Mouse (Mus musculus) heart, postnatal 0 days (tissue): ENCODE data around the gene Kcnk6. TPM values are rescaled to one million over a fixed set of nuclear protein-coding genes. Genes with fewer than 3 reads are reported as not detected.

Experiments used
- ATAC-seq: fragments of 200-750 bp; cut with Nextera tagmentation; 2 replicates; pipeline ENCODE4 v1.8.0; 2017; ENCODE audit warnings: low read depth, moderate number of reproducible peaks, moderate library complexity; ENCODE audit not compliant: insufficient read depth
- DNase-seq: peaks from one replicate; pipeline ENCODE4 v3.0.0-alpha.2; 2016; ENCODE audit warnings: low spot score
- H3K27ac ChIP-seq: fragments of 300-500 bp; sonication (generic); 2 replicates; pipeline ENCODE4 v1.5.1; 2014; ENCODE audit warnings: low read depth, mild to moderate bottlenecking
- H3K27me3 ChIP-seq: fragments of 300-500 bp; sonication (generic); 2 replicates; pipeline ENCODE4 v1.6.1; 2014; ENCODE audit warnings: low read length, mixed read lengths; ENCODE audit not compliant: control insufficient read depth, insufficient read depth
- H3K36me3 ChIP-seq: fragments of 300-500 bp; sonication (generic); replicated peaks from 2 replicates; pipeline ENCODE4 v1.6.1; 2014; ENCODE audit warnings: low read length, mixed read lengths; ENCODE audit not compliant: control insufficient read depth, insufficient read depth
- H3K4me1 ChIP-seq: fragments of 300-500 bp; sonication (generic); 2 replicates; pipeline ENCODE4 v1.6.1; 2014; ENCODE audit warnings: antibody characterized with exemption; ENCODE audit not compliant: control insufficient read depth, insufficient read depth
- H3K4me2 ChIP-seq: fragments of 300-500 bp; sonication (generic); 2 replicates; pipeline ENCODE4 v1.6.1; 2014; ENCODE audit warnings: low read depth, mild to moderate bottlenecking, low read length, moderate library complexity
- H3K4me3 ChIP-seq: fragments of 300-500 bp; sonication (generic); 2 replicates; pipeline ENCODE4 v1.5.1; 2014; ENCODE audit warnings: low read depth, low read length
- H3K9ac ChIP-seq: fragments of 300-500 bp; sonication (generic); replicated peaks from 2 replicates; pipeline ENCODE4 v1.6.1; 2014; ENCODE audit warnings: low read depth, low read length, mixed read lengths
- H3K9me3 ChIP-seq: fragments of 300-500 bp; sonication (generic); replicated peaks from 2 replicates; pipeline ENCODE4 v1.6.1; 2016; ENCODE audit warnings: low read length; ENCODE audit not compliant: control insufficient read depth
- CTCF ChIP-seq: IDR thresholded peaks from 2 replicates; pipeline ENCODE4 v1.5.1; 2016; ENCODE audit warnings: antibody characterized with exemption, control low read depth, low read depth
- EP300 ChIP-seq: IDR thresholded peaks from 2 replicates; pipeline ENCODE4 v1.6.1; 2016; ENCODE audit warnings: antibody characterized with exemption, low read depth
- WGBS: fragments of 180-500 bp; shearing (Covaris S2); extraction: QIAGEN DNeasy Blood & Tissue Kit; methylation state at CpG from one replicate; pipeline ENCODE4 v1.1.7; 2014; 5-methylcytosine and 5-hydroxymethylcytosine counted together
- polyA plus RNA-seq: library from polyadenylated mRNA; unstranded; fragments of >200 nt; fragmentation: Nextera tagmentation; extraction: Ambion mirVana; gene quantifications from 2 replicates; pipeline ENCODE4 v1.2.1, GENCODE M21; 2015
- total RNA-seq: library from RNA; depleted of rRNA; stranded (reverse); fragments of >200 nt; gene quantifications from 2 replicates; pipeline ENCODE4 v1.2.3, GENCODE M21; 2014; ENCODE audit warnings: low replicate concordance

The Kcnk6 gene
- total and polyA plus RNA-seq, 2 experiments from 2014 or later, result 0.96 to 27.4 TPM

DNA sequence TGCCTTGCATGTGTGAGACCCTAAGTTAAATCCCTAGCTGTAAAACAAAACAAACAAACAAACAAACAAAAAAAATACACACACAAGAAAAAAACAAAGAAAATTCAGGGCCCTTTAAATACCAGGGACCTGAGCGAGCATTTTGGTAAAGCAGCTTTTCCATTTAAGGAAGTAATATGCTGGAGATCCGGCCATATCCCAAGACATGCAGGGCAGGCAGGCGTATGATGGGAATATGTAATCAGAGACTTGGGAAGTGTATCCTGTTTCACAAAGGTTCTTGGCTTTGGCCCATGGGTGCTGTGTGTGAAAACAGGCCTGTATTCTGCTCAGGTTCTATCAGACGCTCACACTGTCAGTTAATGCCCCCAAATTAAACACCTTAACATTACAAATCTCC is 45.2 kb upstream of the Kcnk6 start:
- TF ChIP-seq EP300, result no peak
- no peak for TF ChIP-seq CTCF
- Histone ChIP-seq H3K4me1 (peaks cover 36% of the 10 kb centered on the region), H3K4me2 (no peak overlapping the region), H3K36me3 (no peaks in the 10 kb centered on the region), H3K4me3 (no peak overlapping the region), H3K9me3 (no peaks in the 10 kb centered on the region), H3K27ac (no peak overlapping the region), H3K27me3 (no peaks in the 10 kb centered on the region; the same call in 1 of the 2 replicates), H3K9ac (no peak overlapping the region)
- DNase-seq, result no peak
- no peak for ATAC-seq
- WGBS, result 64% methylated on average over 4 of the region's 4 CpGs

GRCm38 (mm10) chr7:29276715-29277114 is 44.4 kb upstream of the Kcnk6 start:
- ATAC-seq, result no peak
- TF ChIP-seq CTCF (no peak), EP300 (no peak)
- no peaks in the 10 kb centered on the region for H3K36me3 ChIP-seq
- no peaks in the 10 kb centered on the region for H3K27me3 ChIP-seq
- no peak for DNase-seq
- no peaks in the 10 kb centered on the region for H3K9me3 ChIP-seq
- H3K27ac ChIP-seq, result no peak overlapping the region
- peaks cover 36% of the 10 kb centered on the region for H3K4me1 ChIP-seq
- no peak overlapping the region for H3K9ac ChIP-seq
- 40% methylated on average over 5 of the region's 5 CpGs for WGBS
- no peak overlapping the region for H3K4me3 ChIP-seq
- no peak overlapping the region for H3K4me2 ChIP-seq

DNA sequence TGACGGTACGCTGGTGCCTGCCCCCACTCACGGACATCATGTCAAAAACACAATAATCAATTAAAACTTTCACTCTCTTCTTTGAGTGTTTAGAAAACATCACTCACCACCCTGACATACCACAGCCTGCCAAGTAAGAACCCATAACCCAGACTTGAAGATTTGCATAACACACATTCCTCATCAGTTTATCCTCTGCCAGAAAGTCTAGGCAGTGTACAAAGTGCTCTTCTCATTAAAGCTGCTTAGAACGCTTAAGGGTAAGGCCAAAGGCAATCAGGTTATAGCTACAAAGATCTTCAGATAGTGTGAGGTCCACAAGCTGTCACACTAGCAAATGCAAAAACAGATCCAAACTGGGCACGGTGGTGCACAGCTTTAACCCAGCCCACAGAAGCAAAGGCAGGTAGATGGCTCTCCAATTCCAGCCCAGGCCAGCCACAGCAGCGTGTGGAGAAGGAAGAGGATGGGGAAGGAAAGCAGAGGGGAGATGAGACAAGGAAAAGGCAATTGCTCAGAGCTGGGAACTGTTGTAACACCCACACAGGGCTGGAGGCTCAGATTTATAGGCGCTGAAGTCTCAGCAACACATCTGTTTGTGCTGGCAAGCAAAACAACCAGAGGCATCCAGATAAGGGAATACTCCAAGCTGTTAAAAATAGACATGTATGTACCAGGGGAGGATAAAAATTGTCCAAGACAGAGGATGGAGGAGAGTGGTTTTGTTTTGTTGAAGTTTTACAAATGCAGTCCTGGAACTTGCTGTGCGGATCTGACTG is 39.6 kb upstream of the Kcnk6 start:
- Histone ChIP-seq H3K9me3 (no peaks in the 10 kb centered on the region), H3K4me3 (no peak overlapping the region), H3K4me2 (peak overlapping the region; percentile 40), H3K27me3 (no peaks in the 10 kb centered on the region), H3K4me1 (peaks cover 23% of the 10 kb centered on the region), H3K36me3 (no peaks in the 10 kb centered on the region), H3K27ac (peak overlapping the region; percentile 88), H3K9ac (peak overlapping the region; percentile 42)
- ATAC-seq, result peak; percentile 86
- WGBS, result 34% methylated on average over 8 of the region's 8 CpGs
- TF ChIP-seq CTCF (no peak), EP300 (no peak)
- DNase-seq, result peak; percentile 64

DNA sequence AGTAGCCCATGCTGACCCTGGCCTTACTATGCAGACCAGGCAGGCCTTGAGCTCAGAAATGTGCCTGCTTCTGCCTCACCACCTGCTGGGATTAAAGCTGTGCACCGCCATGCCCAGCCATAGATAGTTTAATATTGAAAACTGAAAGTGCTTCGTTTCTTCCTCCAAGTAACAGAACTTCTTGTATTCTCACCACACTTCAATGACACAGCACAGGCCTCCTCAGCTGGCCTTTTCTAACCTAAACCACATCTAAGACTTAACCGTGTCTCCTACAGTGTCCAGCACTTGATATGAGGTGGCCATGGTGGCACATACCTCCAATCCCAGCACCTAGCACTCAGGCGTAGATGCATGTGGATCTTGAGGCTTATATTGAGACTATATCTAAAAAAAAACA is 38.1 kb upstream of the Kcnk6 start:
- TF ChIP-seq EP300 (no peak), CTCF (no peak)
- no peak for ATAC-seq

DNA sequence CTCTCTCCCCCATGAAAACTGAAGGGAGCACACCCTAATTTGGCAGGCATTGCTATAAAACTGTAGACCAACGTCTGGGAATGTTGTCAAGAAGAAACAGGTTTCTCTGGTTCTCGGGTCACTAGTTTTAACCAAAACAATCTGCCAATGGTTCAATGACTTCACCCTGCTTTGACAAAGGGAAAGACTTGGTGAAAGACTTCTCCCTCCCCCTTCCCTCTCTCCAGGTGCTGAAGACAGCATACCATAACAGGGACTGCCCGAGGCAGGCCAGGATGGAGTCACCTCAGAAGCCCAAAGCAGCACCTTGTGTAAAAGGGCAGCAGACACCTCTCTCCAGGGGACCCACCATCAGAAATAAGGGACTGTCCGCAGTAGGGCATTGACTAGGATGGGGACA is 34.6 kb upstream of the Kcnk6 start:
- Histone ChIP-seq H3K36me3 (no peaks in the 10 kb centered on the region), H3K4me2 (no peak overlapping the region), H3K4me3 (no peak overlapping the region), H3K9ac (no peak overlapping the region), H3K4me1 (peaks cover 17% of the 10 kb centered on the region), H3K27ac (no peak overlapping the region), H3K9me3 (no peaks in the 10 kb centered on the region), H3K27me3 (no peaks in the 10 kb centered on the region)
- TF ChIP-seq EP300 (no peak), CTCF (no peak)
- no peak for DNase-seq
- no peak for ATAC-seq
- WGBS, result 74% methylated on average over 4 of the region's 4 CpGs

More for the DNA sequence above, 38.1 kb upstream of the Kcnk6 start:
- Histone ChIP-seq H3K9me3 (no peaks in the 10 kb centered on the region), H3K36me3 (no peaks in the 10 kb centered on the region), H3K4me2 (no peak overlapping the region), H3K9ac (no peak overlapping the region), H3K4me1 (peaks cover 18% of the 10 kb centered on the region), H3K4me3 (no peak overlapping the region), H3K27me3 (no peaks in the 10 kb centered on the region), H3K27ac (no peak overlapping the region)
- 86% methylated on average over 4 of the region's 4 CpGs for WGBS
- DNase-seq, result no peak

GRCm38 (mm10) chr7:29265636-29266035 is 33.3 kb upstream of the Kcnk6 start:
- Histone ChIP-seq H3K4me2 (no peak overlapping the region), H3K4me1 (peaks cover 11% of the 10 kb centered on the region; the same call in 1 of the 2 replicates), H3K27me3 (no peaks in the 10 kb centered on the region), H3K27ac (no peak overlapping the region), H3K4me3 (no peak overlapping the region), H3K9ac (no peak overlapping the region), H3K9me3 (no peaks in the 10 kb centered on the region), H3K36me3 (no peaks in the 10 kb centered on the region)
- ATAC-seq (no peak), DNase-seq (no peak)
- no peak for TF ChIP-seq CTCF
- TF ChIP-seq EP300, result no peak
- WGBS, result 75% methylated on average over 7 of the region's 7 CpGs
